Comparison of ENCODE assay signal across 8 mouse cellular contexts in genomic region chr8:84553617-84554016, GRCm38 (mm10).
"Had no signal": no experiment of that assay in that cellular context is flagged by ENCODE, and none has a peak within 500 bp of the region (broad histone marks: within the 10 kb centered on the region; RNA-seq: fewer than 3 reads in every experiment).

No protein-coding gene starts in this region.

- H3K36me3 ChIP-seq: lung, embryonic 15.5 days had no signal

- H3K9ac ChIP-seq: liver, postnatal 0 days; lung, embryonic 15.5 days; midbrain, embryonic 13.5 days; midbrain, embryonic 15.5 days; neural tube, embryonic 13.5 days had no signal

- H3K9me3 ChIP-seq: lung, embryonic 15.5 days; megakaryocyte, embryonic 14.5 days; midbrain, embryonic 13.5 days; midbrain, embryonic 15.5 days; neural tube, embryonic 13.5 days had no signal

- H3K4me1 ChIP-seq: megakaryocyte, embryonic 14.5 days; midbrain, embryonic 15.5 days had no signal

- ATAC-seq: liver, postnatal 0 days had no signal

- H3K27ac ChIP-seq: lung, embryonic 15.5 days; macrophage had no signal

- H3K4me3 ChIP-seq: lung, embryonic 15.5 days; megakaryocyte, embryonic 14.5 days; midbrain, embryonic 13.5 days; midbrain, embryonic 15.5 days; neural tube, embryonic 13.5 days had no signal

- H3K4me2 ChIP-seq: midbrain, embryonic 11.5 days; midbrain, embryonic 13.5 days; midbrain, embryonic 15.5 days; neural tube, embryonic 13.5 days had no signal
